Mouse (Mus musculus) thymus, adult 2 months (tissue): ENCODE results near the gene Cisd1.

Experiments used
- CTCF ChIP-seq: fragments of 200-500 bp; IDR thresholded peaks from 2 replicates; pipeline ENCODE4 v1.5.1; 2012; ENCODE audit warnings: mild to moderate bottlenecking, control low read depth, low read length, moderate library complexity, borderline replicate concordance; ENCODE audit not compliant: control insufficient read depth, poor library complexity, insufficient read depth; ENCODE audit errors: extremely low read depth
- POLR2A ChIP-seq: fragments of 200-500 bp; IDR thresholded peaks from 2 replicates; pipeline ENCODE4 v1.6.1; 2012; ENCODE audit warnings: mild to moderate bottlenecking, low read length, control low read depth, moderate library complexity; ENCODE audit not compliant: control insufficient read depth, poor library complexity, insufficient read depth; ENCODE audit errors: extremely low read depth

DNA sequence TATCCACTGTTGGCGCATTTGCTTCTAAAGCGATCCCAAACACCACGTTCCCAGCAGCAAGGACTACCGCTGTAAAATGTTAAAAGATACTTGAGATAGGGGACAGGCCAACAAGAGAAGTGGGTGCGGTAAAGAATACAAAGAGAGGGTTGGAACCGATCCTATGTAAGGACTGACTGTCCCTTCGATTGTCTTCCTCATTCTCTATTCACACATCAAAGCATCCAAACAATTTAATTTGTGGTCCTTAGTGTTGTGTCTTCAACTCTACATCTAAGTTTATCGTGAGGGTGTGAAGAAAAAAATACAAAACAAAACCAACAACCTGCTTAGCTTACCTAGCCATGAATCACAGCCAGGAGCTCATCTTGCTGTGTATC lies 60.6 kb downstream of the Cisd1 start:
- TF ChIP-seq CTCF (no peak), POLR2A (no peak)
